Mouse (Mus musculus): ENCODE measurements around the gene Snx27.
A peak's percentile ranks its signal among the peaks of the same experiment; 100 is the strongest.

DNA sequence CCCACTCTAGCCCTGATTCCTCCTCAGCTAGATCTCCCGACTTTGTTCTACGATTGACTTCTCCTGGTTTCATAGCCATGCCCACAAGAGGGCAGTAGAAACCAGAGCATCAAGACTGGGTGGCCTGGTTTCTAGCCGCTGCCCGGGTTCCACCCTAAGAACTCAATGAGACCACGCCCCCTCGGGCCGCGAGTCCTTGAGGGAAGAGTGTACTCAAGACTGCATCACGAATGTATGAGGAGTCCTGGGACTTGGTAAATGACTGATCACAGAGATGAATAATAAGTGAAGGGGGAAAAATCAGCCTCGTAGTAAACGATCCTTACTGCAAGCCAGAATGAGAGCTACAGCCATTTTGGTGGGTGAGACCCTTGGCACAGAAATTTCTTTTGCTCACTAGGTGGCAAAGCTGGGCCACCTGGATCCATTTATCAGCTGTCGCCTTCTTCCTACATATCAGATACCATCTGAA is 126.0 kb downstream of the Snx27 start:
- TF ChIP-seq CTCF (IDR thresholded peaks at IDR 0.05; ENCODE audit: low read depth, low read length): peak; percentile 52
- TF ChIP-seq POLR2A (IDR thresholded peaks at IDR 0.05; ENCODE audit: borderline replicate concordance, low read depth, low read length): no peak

Measured in bone marrow macrophage, adult 2 months (primary cell).